Mouse (Mus musculus): ENCODE data around the gene Acsl5. TPM values are rescaled to one million over a fixed set of nuclear protein-coding genes. Genes with fewer than 3 reads are reported as not detected.

Gene Acsl5
- total RNA-seq (2022): 10 to 100 TPM; 47.3 to 65.0 (median 57.2) TPM

- DNase-seq (ENCODE audit: low spot score in 2 of 2): no peak
Observed at GRCm38 (mm10) chr19:55251383-55252124, at the start of gene Acsl5. TSS of gene Acsl5 (plus strand) at chr19:55251938.

- no peak for DNase-seq (ENCODE audit: low spot score in 2 of 2)
Observed at GRCm38 (mm10) chr19:55206482-55207138, 45.1 kb upstream of the Acsl5 start.

- no peak for DNase-seq (ENCODE audit: low spot score in 2 of 2)
Observed at GRCm38 (mm10) chr19:55207205-55207604, 44.5 kb upstream of the Acsl5 start.

GRCm38 (mm10) chr19:55207746-55208538, 43.8 kb upstream of the Acsl5 start:
- DNase-seq (ENCODE audit: low spot score in 2 of 2): no peak

- no peak for DNase-seq (ENCODE audit: low spot score in 2 of 2)
Observed at GRCm38 (mm10) chr19:55208654-55209053, 43.1 kb upstream of the Acsl5 start.

- no peak for DNase-seq (ENCODE audit: low spot score in 2 of 2)
Observed at GRCm38 (mm10) chr19:55209084-55209483, 42.7 kb upstream of the Acsl5 start.

- no peak for DNase-seq (ENCODE audit: low spot score in 2 of 2)
Observed at GRCm38 (mm10) chr19:55211698-55212097, 40.0 kb upstream of the Acsl5 start.

GRCm38 (mm10) chr19:55213617-55214340, 38.0 kb upstream of the Acsl5 start:
- no peak for DNase-seq (ENCODE audit: low spot score in 2 of 2)

- DNase-seq (ENCODE audit: low spot score in 2 of 2): no peak
Observed at GRCm38 (mm10) chr19:55216876-55217275, 34.9 kb upstream of the Acsl5 start.

GRCm38 (mm10) chr19:55217365-55217764, 34.4 kb upstream of the Acsl5 start:
- peak in 1 of 2 experiments; percentile 89 for DNase-seq (ENCODE audit: low spot score in 2 of 2)

- DNase-seq (ENCODE audit: low spot score in 2 of 2): peak; percentile 75 to 88
Observed at GRCm38 (mm10) chr19:55218192-55218739, 33.5 kb upstream of the Acsl5 start.

- no peak for DNase-seq (ENCODE audit: low spot score in 2 of 2)
Observed at GRCm38 (mm10) chr19:55218741-55219221, 33.0 kb upstream of the Acsl5 start.

GRCm38 (mm10) chr19:55219359-55219758, 32.4 kb upstream of the Acsl5 start:
- DNase-seq (ENCODE audit: low spot score in 2 of 2): no peak

GRCm38 (mm10) chr19:55221208-55221607, 30.5 kb upstream of the Acsl5 start:
- peak in 1 of 2 experiments; percentile 79 for DNase-seq (ENCODE audit: low spot score in 2 of 2)

GRCm38 (mm10) chr19:55222268-55222667, 29.5 kb upstream of the Acsl5 start:
- no peak for DNase-seq (ENCODE audit: low spot score in 2 of 2)

GRCm38 (mm10) chr19:55226621-55227020, 25.1 kb upstream of the Acsl5 start:
- DNase-seq (ENCODE audit: low spot score in 2 of 2): no peak

- DNase-seq (ENCODE audit: low spot score in 2 of 2): no peak
Observed at GRCm38 (mm10) chr19:55227135-55227534, 24.6 kb upstream of the Acsl5 start.

- DNase-seq (ENCODE audit: low spot score in 2 of 2): peak in 1 of 2 experiments; percentile 49
Observed at GRCm38 (mm10) chr19:55231081-55231480, 20.7 kb upstream of the Acsl5 start.

- DNase-seq (ENCODE audit: low spot score in 2 of 2): no peak
Observed at GRCm38 (mm10) chr19:55232136-55232535, 19.6 kb upstream of the Acsl5 start.

- no peak for DNase-seq (ENCODE audit: low spot score in 2 of 2)
Observed at GRCm38 (mm10) chr19:55236026-55236425, 15.7 kb upstream of the Acsl5 start.

GRCm38 (mm10) chr19:55236564-55236963, 15.2 kb upstream of the Acsl5 start:
- DNase-seq (ENCODE audit: low spot score in 2 of 2): peak in 1 of 2 experiments; percentile 75

Data from left cerebral cortex, adult 8-10 months (tissue).